Mouse (Mus musculus): ENCODE data around the gene Lhx6.

DNA sequence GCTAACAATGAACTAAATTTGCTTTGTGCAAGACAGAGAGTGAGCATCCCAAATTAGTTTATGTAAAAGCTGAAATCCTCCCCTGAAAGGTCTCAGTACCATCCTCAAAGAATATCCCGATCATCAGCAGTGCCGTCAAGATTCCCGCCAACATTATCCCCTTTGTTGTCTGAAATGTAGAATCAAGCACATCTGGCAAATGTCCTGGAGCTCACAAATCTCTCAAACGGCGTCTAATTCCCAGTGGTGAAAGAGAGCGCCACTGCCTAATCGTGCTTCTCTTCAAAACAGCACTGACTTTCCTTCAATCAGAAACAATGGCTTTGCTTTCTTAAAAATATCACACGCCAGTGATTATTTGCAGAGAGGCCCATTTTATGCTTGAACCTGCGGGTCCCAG is 38.1 kb downstream of the Lhx6 start:
- no peak for TF ChIP-seq CTCF (conservative IDR thresholded peaks at IDR 0.05; ENCODE audit: insufficient read depth, insufficient read length, low read depth, low read length)
- no peak for TF ChIP-seq POLR2A (IDR thresholded peaks at IDR 0.05; ENCODE audit: low read depth, low read length)

Measured in kidney, adult 2 months (tissue).